Mouse (Mus musculus): Measurements from ENCODE around the gene Tgfbr2. TPM values are rescaled to one million over a fixed set of nuclear protein-coding genes. Genes with fewer than 3 reads are reported as not detected.

Gene Tgfbr2
- polyA plus RNA-seq, 1 experiment from 2014 or later: 27.2 TPM

GRCm38 (mm10) chr9:116099596-116099993, 75.6 kb downstream of the Tgfbr2 start:
- 77% methylated on average over 6 of the region's 6 CpGs for WGBS
- Histone ChIP-seq H3K9ac (ENCODE audit: low read depth, low read length) (no peak overlapping the region), H3K4me2 (replicated peaks; ENCODE audit: low read depth, low read length) (no peak overlapping the region), H3K36me3 (ENCODE audit: control insufficient read depth, insufficient read depth, low read length) (peaks cover 35% of the 10 kb centered on the region; the same call in 1 of the 2 replicates), H3K9me3 (ENCODE audit: control insufficient read depth, low read length) (no peaks in the 10 kb centered on the region), H3K4me1 (ENCODE audit: control insufficient read depth, insufficient read depth, low read length) (peaks cover 12% of the 10 kb centered on the region), H3K27ac (ENCODE audit: low read depth, low read length) (peak overlapping the region; percentile 37; the same call in 1 of the 2 replicates), H3K4me3 (ENCODE audit: low read length) (no peak overlapping the region), H3K27me3 (ENCODE audit: control insufficient read depth, insufficient read depth, low read length) (no peaks in the 10 kb centered on the region)
- peak; percentile 39; the same call in 1 of the 2 replicates for ATAC-seq (ENCODE audit: low FRiP score, low TSS enrichment)

DNA sequence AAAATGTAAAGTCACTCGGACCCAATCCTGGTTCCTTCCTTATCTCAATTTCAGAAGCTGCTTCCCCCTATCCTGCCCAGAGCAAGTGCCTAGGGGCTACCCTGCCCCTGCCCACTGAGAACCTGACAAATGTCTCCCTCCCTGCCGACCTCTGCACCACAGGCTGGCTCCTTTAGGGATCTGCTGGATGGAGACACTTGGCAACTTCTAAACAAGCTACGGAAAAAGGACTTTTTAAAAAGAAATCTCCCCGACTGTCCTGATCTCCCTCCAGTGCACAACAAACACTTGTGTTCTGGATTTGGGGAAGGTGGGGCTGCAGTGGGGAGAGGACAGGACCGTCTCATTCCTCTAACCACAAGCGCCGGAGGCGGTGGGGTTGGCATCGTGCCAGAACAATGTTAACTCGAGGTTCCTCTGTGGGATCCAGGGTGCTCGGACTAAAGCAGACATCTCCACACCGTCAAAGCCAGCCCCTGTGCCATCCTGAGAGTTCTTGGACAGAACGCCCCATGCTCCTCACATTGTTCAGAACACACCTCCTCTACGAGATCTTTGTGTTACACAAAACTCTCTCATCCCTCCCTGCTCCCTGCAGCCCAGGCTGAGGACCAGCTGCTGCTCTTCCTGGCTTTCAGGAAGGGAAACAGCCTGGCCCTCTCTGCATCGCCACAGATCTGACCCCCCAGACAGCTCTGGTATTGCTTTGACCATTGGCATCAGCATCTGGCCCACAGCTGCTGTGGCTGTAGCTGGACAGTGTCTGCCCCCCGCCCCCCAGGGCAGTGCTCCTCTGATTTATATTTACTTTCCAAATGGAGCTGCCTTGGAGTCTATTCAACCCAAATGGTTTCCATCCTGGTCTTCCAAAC, 76.2 kb downstream of the Tgfbr2 start:
- peak; percentile 57; the same call in 1 of the 2 replicates for ATAC-seq (ENCODE audit: low FRiP score, low TSS enrichment)
- WGBS: 58% methylated on average over 16 of the region's 16 CpGs

DNA sequence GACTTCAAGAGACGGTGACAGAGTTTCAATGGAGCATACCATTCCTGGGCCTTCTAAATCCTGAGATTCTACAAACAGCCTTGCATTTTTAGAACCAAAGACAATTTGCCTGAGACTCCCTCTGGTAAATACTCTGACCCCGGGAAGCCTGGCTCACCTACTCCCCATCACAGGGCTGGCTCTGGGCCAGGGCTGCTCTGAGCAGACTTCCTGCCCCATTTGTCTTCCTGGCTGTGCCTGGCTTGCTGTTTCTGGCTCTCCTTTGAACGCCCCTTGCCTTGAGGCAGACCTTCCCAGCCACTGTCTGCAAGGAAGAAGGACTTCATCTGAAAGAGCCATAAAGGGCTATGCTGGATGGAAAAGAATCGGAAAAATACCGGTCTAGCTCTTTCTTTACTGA, 83.2 kb downstream of the Tgfbr2 start:
- H3K27ac ChIP-seq (ENCODE audit: low read depth, low read length): peak overlapping the region; percentile 18; the same call in 1 of the 2 replicates

More for the DNA sequence above, 76.2 kb downstream of the Tgfbr2 start:
- Histone ChIP-seq H3K27ac (ENCODE audit: low read depth, low read length) (peak overlapping the region; percentile 37; the same call in 1 of the 2 replicates), H3K27me3 (ENCODE audit: control insufficient read depth, insufficient read depth, low read length) (no peaks in the 10 kb centered on the region), H3K4me3 (ENCODE audit: low read length) (no peak overlapping the region), H3K36me3 (ENCODE audit: control insufficient read depth, insufficient read depth, low read length) (peaks cover 35% of the 10 kb centered on the region; the same call in 1 of the 2 replicates), H3K9ac (ENCODE audit: low read depth, low read length) (no peak overlapping the region), H3K4me1 (ENCODE audit: control insufficient read depth, insufficient read depth, low read length) (peaks cover 12% of the 10 kb centered on the region), H3K9me3 (ENCODE audit: control insufficient read depth, low read length) (no peaks in the 10 kb centered on the region), H3K4me2 (replicated peaks; ENCODE audit: low read depth, low read length) (no peak overlapping the region)

DNA sequence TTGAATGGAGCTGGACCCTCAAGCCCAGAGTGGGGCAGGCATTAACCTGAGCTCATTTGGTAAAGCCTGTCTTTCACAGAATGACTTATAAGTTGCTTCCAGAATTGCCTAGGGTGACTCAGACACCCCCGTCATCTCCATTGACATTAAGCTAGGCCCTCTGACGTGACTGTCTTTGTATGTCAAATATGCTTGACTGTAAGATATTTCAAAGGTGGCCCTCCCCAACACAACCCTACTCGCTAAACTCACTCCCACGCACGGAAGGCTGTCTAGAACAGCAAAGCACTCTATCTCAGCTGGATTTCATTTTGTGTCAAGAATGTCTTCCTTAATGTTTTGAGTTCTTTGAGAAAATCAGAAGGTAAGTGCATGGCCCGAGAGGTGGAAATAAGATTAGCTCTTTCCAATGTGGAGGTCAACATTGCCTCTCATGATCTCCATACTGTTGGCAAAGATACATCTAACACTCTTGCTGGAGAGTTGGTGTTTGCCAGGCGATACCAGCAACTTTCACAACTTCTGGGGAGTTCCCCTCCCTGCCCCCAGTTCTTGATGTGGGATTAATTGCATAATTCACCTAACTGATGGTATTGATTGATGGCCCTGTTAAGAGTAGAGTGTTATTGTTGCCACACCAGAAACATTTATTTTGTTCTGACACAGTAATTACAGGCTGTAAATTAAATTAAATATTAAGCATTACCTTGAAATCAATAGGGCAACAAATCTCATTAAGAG, 83.9 kb downstream of the Tgfbr2 start:
- H3K36me3 ChIP-seq (ENCODE audit: control insufficient read depth, insufficient read depth, low read length): peaks cover 19% of the 10 kb centered on the region; the same call in 1 of the 2 replicates
- H3K9ac ChIP-seq (ENCODE audit: low read depth, low read length): no peak overlapping the region
- no peak overlapping the region for H3K27ac ChIP-seq (ENCODE audit: low read depth, low read length)
- 0 out of 2 replicates have a peak, but pooled peaks cover 8% of the 10 kb centered on the region for H3K4me1 ChIP-seq (ENCODE audit: control insufficient read depth, insufficient read depth, low read length)
- no peak for ATAC-seq (ENCODE audit: low FRiP score, low TSS enrichment)
- H3K27me3 ChIP-seq (ENCODE audit: control insufficient read depth, insufficient read depth, low read length): no peaks in the 10 kb centered on the region
- 63% methylated on average over 7 of the region's 7 CpGs for WGBS
- no peak overlapping the region for H3K4me2 ChIP-seq (replicated peaks; ENCODE audit: low read depth, low read length)
- no peak overlapping the region for H3K4me3 ChIP-seq (ENCODE audit: low read length)
- H3K9me3 ChIP-seq (ENCODE audit: control insufficient read depth, low read length): no peaks in the 10 kb centered on the region

More for the DNA sequence above, 83.2 kb downstream of the Tgfbr2 start:
- Histone ChIP-seq H3K4me3 (ENCODE audit: low read length) (no peak overlapping the region), H3K27me3 (ENCODE audit: control insufficient read depth, insufficient read depth, low read length) (no peaks in the 10 kb centered on the region), H3K4me1 (ENCODE audit: control insufficient read depth, insufficient read depth, low read length) (0 out of 2 replicates have a peak, but pooled peaks cover 8% of the 10 kb centered on the region), H3K4me2 (replicated peaks; ENCODE audit: low read depth, low read length) (no peak overlapping the region), H3K9me3 (ENCODE audit: control insufficient read depth, low read length) (no peaks in the 10 kb centered on the region), H3K9ac (ENCODE audit: low read depth, low read length) (no peak overlapping the region), H3K36me3 (ENCODE audit: control insufficient read depth, insufficient read depth, low read length) (peaks cover 20% of the 10 kb centered on the region; the same call in 1 of the 2 replicates)
- 31% methylated on average over 5 of the region's 5 CpGs for WGBS
- ATAC-seq (ENCODE audit: low FRiP score, low TSS enrichment): no peak

DNA sequence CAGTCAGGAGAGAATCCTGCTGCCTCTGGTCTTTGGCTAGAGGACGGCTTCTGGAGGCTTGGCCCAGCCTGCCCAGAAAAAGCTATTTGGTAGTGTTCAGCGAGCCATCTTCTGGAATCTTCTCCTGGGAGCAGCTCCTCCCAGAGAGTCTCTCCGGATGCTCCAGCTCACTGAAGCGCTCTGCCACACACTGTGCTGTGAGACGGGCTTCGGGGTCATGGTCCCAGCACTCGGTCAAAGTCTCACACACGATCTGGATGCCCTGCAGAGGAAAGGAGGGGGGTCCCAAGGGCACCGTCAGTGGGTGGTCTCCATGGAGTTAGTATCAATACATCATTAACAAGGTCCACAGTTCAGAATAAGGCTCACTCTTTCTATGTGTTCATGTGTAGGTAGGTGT, 84.9 kb downstream of the Tgfbr2 start:
- H3K27me3 ChIP-seq (ENCODE audit: control insufficient read depth, insufficient read depth, low read length): no peaks in the 10 kb centered on the region
- no peak overlapping the region for H3K27ac ChIP-seq (ENCODE audit: low read depth, low read length)
- no peak overlapping the region for H3K4me3 ChIP-seq (ENCODE audit: low read length)
- no peaks in the 10 kb centered on the region for H3K9me3 ChIP-seq (ENCODE audit: control insufficient read depth, low read length)
- H3K4me1 ChIP-seq (ENCODE audit: control insufficient read depth, insufficient read depth, low read length): 0 out of 2 replicates have a peak, but pooled peaks cover 8% of the 10 kb centered on the region
- peaks cover 19% of the 10 kb centered on the region; the same call in 1 of the 2 replicates for H3K36me3 ChIP-seq (ENCODE audit: control insufficient read depth, insufficient read depth, low read length)
- no peak overlapping the region for H3K4me2 ChIP-seq (replicated peaks; ENCODE audit: low read depth, low read length)
- WGBS: 78% methylated on average over 7 of the region's 9 CpGs
- H3K9ac ChIP-seq (ENCODE audit: low read depth, low read length): no peak overlapping the region
- peak; percentile 63; the same call in 1 of the 2 replicates for ATAC-seq (ENCODE audit: low FRiP score, low TSS enrichment)

- Histone ChIP-seq H3K36me3 (ENCODE audit: control insufficient read depth, insufficient read depth, low read length) (peaks cover 19% of the 10 kb centered on the region; the same call in 1 of the 2 replicates), H3K4me2 (replicated peaks; ENCODE audit: low read depth, low read length) (no peak overlapping the region), H3K4me3 (ENCODE audit: low read length) (no peak overlapping the region), H3K27me3 (ENCODE audit: control insufficient read depth, insufficient read depth, low read length) (no peaks in the 10 kb centered on the region), H3K9me3 (ENCODE audit: control insufficient read depth, low read length) (no peaks in the 10 kb centered on the region), H3K4me1 (ENCODE audit: control insufficient read depth, insufficient read depth, low read length) (0 out of 2 replicates have a peak, but pooled peaks cover 8% of the 10 kb centered on the region), H3K27ac (ENCODE audit: low read depth, low read length) (no peak overlapping the region), H3K9ac (ENCODE audit: low read depth, low read length) (no peak overlapping the region)
- 91% methylated on average over 9 of the region's 9 CpGs for WGBS
- ATAC-seq (ENCODE audit: low FRiP score, low TSS enrichment): no peak
These were observed 86.2 kb downstream of the Tgfbr2 start for GRCm38 (mm10) chr9:116088912-116089311.

GRCm38 (mm10) chr9:116087880-116088279, 87.3 kb downstream of the Tgfbr2 start:
- H3K9me3 ChIP-seq (ENCODE audit: control insufficient read depth, low read length): no peaks in the 10 kb centered on the region
- no peak for ATAC-seq (ENCODE audit: low FRiP score, low TSS enrichment)
- 0 out of 2 replicates have a peak, but pooled peaks cover 8% of the 10 kb centered on the region for H3K4me1 ChIP-seq (ENCODE audit: control insufficient read depth, insufficient read depth, low read length)
- no peak overlapping the region for H3K27ac ChIP-seq (ENCODE audit: low read depth, low read length)
- no peak overlapping the region for H3K4me3 ChIP-seq (ENCODE audit: low read length)
- WGBS: 31% methylated on average over 5 of the region's 5 CpGs
- no peak overlapping the region for H3K9ac ChIP-seq (ENCODE audit: low read depth, low read length)
- H3K4me2 ChIP-seq (replicated peaks; ENCODE audit: low read depth, low read length): no peak overlapping the region
- peaks cover 17% of the 10 kb centered on the region; the same call in 1 of the 2 replicates for H3K36me3 ChIP-seq (ENCODE audit: control insufficient read depth, insufficient read depth, low read length)
- H3K27me3 ChIP-seq (ENCODE audit: control insufficient read depth, insufficient read depth, low read length): no peaks in the 10 kb centered on the region

DNA sequence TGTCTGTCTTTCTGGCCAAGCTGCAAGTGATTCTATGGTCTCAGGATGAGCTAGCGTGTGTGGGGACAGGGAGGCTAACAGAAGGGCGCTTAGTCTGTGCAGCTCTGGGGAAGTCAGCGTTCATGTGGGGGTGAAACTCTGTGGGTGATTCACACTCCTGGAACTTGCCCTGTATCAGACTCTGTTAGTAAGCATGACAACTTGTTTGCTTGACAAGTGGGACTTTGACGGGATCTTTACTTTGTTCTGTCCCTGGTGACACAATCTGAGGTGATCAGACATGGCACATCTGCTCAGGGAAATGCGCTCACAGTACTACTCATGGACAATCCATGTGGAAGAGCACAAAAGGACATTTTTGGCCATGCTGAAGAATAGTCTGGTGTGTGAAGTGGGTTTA, 87.9 kb downstream of the Tgfbr2 start:
- H3K27me3 ChIP-seq (ENCODE audit: control insufficient read depth, insufficient read depth, low read length): no peaks in the 10 kb centered on the region
- WGBS: 91% methylated on average over 5 of the region's 5 CpGs
- H3K4me2 ChIP-seq (replicated peaks; ENCODE audit: low read depth, low read length): no peak overlapping the region
- H3K9me3 ChIP-seq (ENCODE audit: control insufficient read depth, low read length): no peaks in the 10 kb centered on the region
- no peak overlapping the region for H3K9ac ChIP-seq (ENCODE audit: low read depth, low read length)
- H3K36me3 ChIP-seq (ENCODE audit: control insufficient read depth, insufficient read depth, low read length): peaks cover 12% of the 10 kb centered on the region; the same call in 1 of the 2 replicates
- 0 out of 2 replicates have a peak, but pooled peaks cover 2% of the 10 kb centered on the region for H3K4me1 ChIP-seq (ENCODE audit: control insufficient read depth, insufficient read depth, low read length)
- no peak overlapping the region for H3K4me3 ChIP-seq (ENCODE audit: low read length)
- no peak for ATAC-seq (ENCODE audit: low FRiP score, low TSS enrichment)
- no peak overlapping the region for H3K27ac ChIP-seq (ENCODE audit: low read depth, low read length)
